Mouse (Mus musculus) MEL (cell line): ENCODE data around the gene Cacybp. TPM values are rescaled to one million over a fixed set of nuclear protein-coding genes. Genes with fewer than 3 reads are reported as not detected.

ENCODE experiments used
- DNase-seq: peaks from one replicate; pipeline ENCODE4 v3.0.0; 2011; ENCODE audit warnings: low read depth, low spot score
- H3K27ac ChIP-seq: 2 replicates; pipeline ENCODE4 v1.5.1; 2012; ENCODE audit warnings: low read depth, mild to moderate bottlenecking, control low read depth, low read length, moderate library complexity; ENCODE audit not compliant: control insufficient read depth
- H3K27me3 ChIP-seq, 2 experiments: fragments of 150-350 bp in 1 of 2; sonication (generic) in 1 of 2; 2 replicates each; pipeline ENCODE4 v1.6.1; 2012; ENCODE audit warnings: low read length in 2 of 2, mild to moderate bottlenecking in 2 of 2, improper control_type of control experiment in 1 of 2, moderate library complexity in 1 of 2; ENCODE audit not compliant: insufficient read depth in 2 of 2, control insufficient read depth in 1 of 2
- H3K36me3 ChIP-seq, 2 experiments: 2 replicates each; pipeline ENCODE4 v1.6.1; 2012 to 2014; ENCODE audit warnings: low read length in 2 of 2, improper control_type of control experiment in 1 of 2, inconsistent platforms in 1 of 2, mild to moderate bottlenecking in 1 of 2; ENCODE audit not compliant: insufficient read depth in 2 of 2, control insufficient read depth in 1 of 2
- H3K4me1 ChIP-seq, 2 experiments: fragments of 150-350 bp in 1 of 2; sonication (generic) in 1 of 2; 2 replicates each; pipeline ENCODE4 v1.6.1; 2012; ENCODE audit warnings: low read length in 2 of 2, improper control_type of control experiment in 1 of 2, mild to moderate bottlenecking in 1 of 2; ENCODE audit not compliant: insufficient read depth in 2 of 2, control insufficient read depth in 1 of 2
- H3K4me3 ChIP-seq, 2 experiments: fragments of 150-350 bp in 1 of 2; sonication (generic) in 1 of 2; 2 replicates each; pipeline ENCODE4 v1.5.1; 2012; ENCODE audit warnings: low read depth in 2 of 2, low read length in 2 of 2, mild to moderate bottlenecking in 2 of 2, moderate library complexity in 2 of 2, control low read depth in 1 of 2, improper control_type of control experiment in 1 of 2; ENCODE audit not compliant: control insufficient read depth in 1 of 2, insufficient read depth in 1 of 2
- H3K79me2 ChIP-seq: 2 replicates; pipeline ENCODE4 v1.6.1; 2012; ENCODE audit warnings: mild to moderate bottlenecking, low read length, moderate library complexity; ENCODE audit not compliant: control insufficient read depth, poor library complexity, insufficient read depth
- H3K9ac ChIP-seq: 2 replicates; pipeline ENCODE4 v1.6.1; 2012; ENCODE audit warnings: low read depth, mild to moderate bottlenecking, control low read depth, low read length, moderate library complexity; ENCODE audit not compliant: control insufficient read depth, poor library complexity, severe bottlenecking
- H3K9me3 ChIP-seq: fragments of 150-350 bp; sonication (generic); replicated peaks from 2 replicates; pipeline ENCODE4 v1.6.1; 2012; ENCODE audit warnings: mild to moderate bottlenecking, low read length, improper control_type of control experiment, moderate library complexity; ENCODE audit not compliant: insufficient read depth
- BHLHE40 ChIP-seq: IDR thresholded peaks from 2 replicates; pipeline ENCODE4 v1.6.1; 2012; ENCODE audit warnings: low read depth, mild to moderate bottlenecking, inconsistent platforms, low read length, improper control_type of control experiment, borderline replicate concordance
- CHD1 ChIP-seq: IDR thresholded peaks from 2 replicates; pipeline ENCODE4 v1.6.1; 2012; ENCODE audit warnings: low read depth, mild to moderate bottlenecking, inconsistent platforms, low read length, improper control_type of control experiment
- CHD2 ChIP-seq: IDR thresholded peaks from 2 replicates; pipeline ENCODE4 v1.6.1; 2011; ENCODE audit warnings: low read length, improper control_type of control experiment
- EP300 ChIP-seq, 2 experiments: IDR thresholded peaks; 2 replicates each; pipeline ENCODE4 v1.6.1; 2011; ENCODE audit warnings: improper control_type of control experiment in 2 of 2, low read length in 2 of 2, low read depth in 1 of 2, mild to moderate bottlenecking in 1 of 2
- HCFC1 ChIP-seq: IDR thresholded peaks from 2 replicates; pipeline ENCODE4 v1.6.1; 2012; ENCODE audit warnings: low read depth, mild to moderate bottlenecking, inconsistent platforms, low read length, improper control_type of control experiment, moderate library complexity
- MAFK ChIP-seq: IDR thresholded peaks from 2 replicates; pipeline ENCODE4 v1.6.1; 2011; ENCODE audit warnings: low read depth, mild to moderate bottlenecking, low read length, improper control_type of control experiment, borderline replicate concordance
- MXI1 ChIP-seq: IDR thresholded peaks from 2 replicates; pipeline ENCODE4 v1.6.1; 2011; ENCODE audit warnings: mild to moderate bottlenecking, low read depth, low read length, improper control_type of control experiment
- NRF1 ChIP-seq: IDR thresholded peaks from 2 replicates; pipeline ENCODE4 v1.6.1; 2014; ENCODE audit warnings: low read depth, mild to moderate bottlenecking, inconsistent platforms, low read length, improper control_type of control experiment, moderate library complexity; ENCODE audit not compliant: poor library complexity, insufficient read depth, severe bottlenecking
- POLR2AphosphoS5 ChIP-seq: IDR thresholded peaks from 2 replicates; pipeline ENCODE4 v1.6.1; 2012; ENCODE audit warnings: low read depth, borderline replicate concordance, mild to moderate bottlenecking, inconsistent platforms, low read length, moderate library complexity, mixed read lengths
- RAD21 ChIP-seq: IDR thresholded peaks from 2 replicates; pipeline ENCODE4 v1.6.1; 2011; ENCODE audit warnings: mild to moderate bottlenecking, low read depth, low read length, improper control_type of control experiment
- SIN3A ChIP-seq: IDR thresholded peaks from 2 replicates; pipeline ENCODE4 v1.6.1; 2012; ENCODE audit warnings: low read length, improper control_type of control experiment, inconsistent platforms
- SMC3 ChIP-seq: IDR thresholded peaks from 2 replicates; pipeline ENCODE4 v1.6.1; 2011; ENCODE audit warnings: low read depth, low read length, improper control_type of control experiment
- TBP ChIP-seq: IDR thresholded peaks from 2 replicates; pipeline ENCODE4 v1.8.0; 2011; ENCODE audit warnings: low read depth, low read length, improper control_type of control experiment
- USF2 ChIP-seq, 2 experiments: IDR thresholded peaks; 2 replicates each; pipeline ENCODE4 v1.6.1; 2011 to 2012; ENCODE audit warnings: improper control_type of control experiment in 2 of 2, low read length in 2 of 2, borderline replicate concordance in 1 of 2, inconsistent platforms in 1 of 2, low read depth in 1 of 2, mild to moderate bottlenecking in 1 of 2; ENCODE audit not compliant: insufficient read depth in 1 of 2
- ZC3H11A ChIP-seq: IDR thresholded peaks from 2 replicates; pipeline ENCODE4 v1.6.1; 2012; ENCODE audit warnings: low read depth, mild to moderate bottlenecking, inconsistent platforms, low read length, improper control_type of control experiment
- ZMIZ1 ChIP-seq: IDR thresholded peaks from 2 replicates; pipeline ENCODE4 v1.6.1; 2012; ENCODE audit warnings: low read depth, mild to moderate bottlenecking, inconsistent platforms, low read length, improper control_type of control experiment, moderate library complexity
- polyA plus RNA-seq, 2 experiments: library from polyadenylated mRNA; stranded (reverse) in 1 of 2; unstranded in 1 of 2; fragments of >175 nt in 1 of 2; fragments of >200 nt in 1 of 2; gene quantifications; 2 replicates each; pipeline versions ENCODE4 v1.2.1 to v1.2.4; 2012; ENCODE audit warnings: low replicate concordance in 2 of 2, low read depth in 1 of 2; ENCODE audit not compliant: insufficient read length in 2 of 2, insufficient read depth in 1 of 2, missing spikeins in 1 of 2
- total RNA-seq: library from RNA; depleted of rRNA; stranded (reverse); fragments of 300-350 nt; gene quantifications from 2 replicates; pipeline ENCODE4 v1.2.3, GENCODE M21; 2012

Gene Cacybp
- total and polyA plus RNA-seq, 3 experiments, result 80.7 to 181 TPM; not detected in 1

DNA sequence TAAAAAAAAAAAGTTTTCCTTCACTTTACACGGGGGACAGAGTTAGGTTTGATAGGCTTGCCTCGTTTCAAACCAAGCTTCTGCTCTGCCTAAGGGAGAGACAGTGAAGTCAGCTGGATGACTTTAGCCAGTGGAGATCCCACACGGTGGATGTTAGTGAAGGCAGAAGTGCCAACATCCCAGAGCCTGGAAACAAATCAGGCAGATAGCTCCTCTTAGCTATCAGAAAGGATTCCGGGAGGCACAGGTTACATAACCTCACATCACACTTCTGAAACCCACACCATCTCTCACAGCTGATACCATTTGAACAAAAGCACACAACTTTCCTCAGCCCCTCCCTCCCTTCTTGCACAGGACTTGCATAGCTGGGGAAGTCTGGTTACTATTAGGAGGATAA is 38.1 kb upstream of the Cacybp start:
- Histone ChIP-seq H3K36me3 (peaks cover 0 to 5% of the 10 kb centered on the region in 2 experiments; a peak in 3 of 4 replicates), H3K27me3 (no peaks in the 10 kb centered on the region), H3K9me3 (no peaks in the 10 kb centered on the region), H3K9ac (no peak overlapping the region), H3K79me2 (no peaks in the 10 kb centered on the region), H3K27ac (no peak overlapping the region), H3K4me3 (no peak overlapping the region), H3K4me1 (peaks cover 0 to 5% of the 10 kb centered on the region in 2 experiments; a peak in 2 of 4 replicates)
- no peak for DNase-seq
- TF ChIP-seq HCFC1 (no peak), MXI1 (no peak), USF2 (IDR thresholded peaks at IDR 0.05; ENCODE audit: borderline replicate concordance in 1 of 2, insufficient read depth in 1 of 2, low read depth in 1 of 2, low read length in 2 of 2) (no peak)

DNA sequence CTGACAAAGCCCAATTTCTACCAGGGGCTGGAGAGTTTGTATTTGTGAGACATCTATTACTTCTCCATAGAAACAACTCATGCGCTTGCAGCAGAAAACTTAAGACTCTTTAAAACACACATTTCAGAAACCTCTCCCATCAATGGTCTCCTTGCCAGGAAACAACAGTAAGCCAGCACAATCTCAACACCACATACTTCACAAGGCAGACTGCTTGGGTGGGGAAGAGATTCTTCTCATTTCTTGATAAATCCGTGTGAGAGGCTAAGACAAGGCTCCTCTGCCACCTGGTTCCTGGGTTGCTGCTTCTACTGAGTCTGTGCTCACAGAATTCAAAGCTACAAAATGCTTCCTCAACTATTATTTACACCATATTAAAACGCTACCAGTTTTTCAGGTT is 37.1 kb upstream of the Cacybp start:
- Histone ChIP-seq H3K4me1 (peaks cover 0 to 5% of the 10 kb centered on the region in 2 experiments; a peak in 2 of 4 replicates), H3K9me3 (no peaks in the 10 kb centered on the region), H3K79me2 (no peaks in the 10 kb centered on the region), H3K27me3 (no peaks in the 10 kb centered on the region), H3K4me3 (no peak overlapping the region), H3K9ac (no peak overlapping the region), H3K36me3 (peaks cover 0 to 5% of the 10 kb centered on the region in 2 experiments; a peak in 3 of 4 replicates), H3K27ac (no peak overlapping the region)
- no peak for DNase-seq
- no peak for TF ChIP-seq ZC3H11A
- TF ChIP-seq MAFK, result no peak
- no peak for TF ChIP-seq MXI1
- TF ChIP-seq ZMIZ1, result no peak
- TF ChIP-seq EP300 (IDR thresholded peaks at IDR 0.05; ENCODE audit: low read depth in 1 of 2, low read length in 2 of 2), result no peak
- no peak for TF ChIP-seq SMC3
- no peak for TF ChIP-seq POLR2AphosphoS5
- no peak for TF ChIP-seq BHLHE40
- TF ChIP-seq SIN3A, result no peak
- TF ChIP-seq USF2 (IDR thresholded peaks at IDR 0.05; ENCODE audit: borderline replicate concordance in 1 of 2, insufficient read depth in 1 of 2, low read depth in 1 of 2, low read length in 2 of 2), result no peak
- TF ChIP-seq TBP, result no peak
- no peak for TF ChIP-seq CHD2
- no peak for TF ChIP-seq CHD1
- TF ChIP-seq HCFC1, result no peak
- TF ChIP-seq RAD21, result no peak
- no peak for TF ChIP-seq NRF1
